In genomic region chr8:15729075-15729474, GRCm38 (mm10) we compare ENCODE assay signal across 8 mouse cellular contexts.
DNase-seq lines count a peak whose midpoint lies in the region; ATAC-seq lines count a peak whose summit lies in the region.
"Had no signal": no experiment of that assay in that cellular context is flagged by ENCODE, and none has a peak within 500 bp of the region (broad histone marks: within the 10 kb centered on the region; RNA-seq: fewer than 3 reads in every experiment).

No protein-coding gene starts in this region.

- no peak overlapping the region for H3K4me2 ChIP-seq in hindbrain, embryonic 12.5 days (replicated peaks)
- no peak overlapping the region for H3K4me2 ChIP-seq in midbrain, embryonic 14.5 days (ENCODE audit: low read length)
- H3K4me2 ChIP-seq: embryonic facial prominence, embryonic 15.5 days had no signal

- H3K4me3 ChIP-seq in embryonic facial prominence, embryonic 10.5 days: no peak overlapping the region
- H3K4me3 ChIP-seq in hindbrain, embryonic 12.5 days: no peak overlapping the region
- no peak overlapping the region for H3K4me3 ChIP-seq in midbrain, embryonic 14.5 days (replicated peaks; ENCODE audit: low read depth, low read length)
- H3K4me3 ChIP-seq: embryonic facial prominence, embryonic 15.5 days had no signal

- H3K36me3 ChIP-seq in embryonic facial prominence, embryonic 10.5 days (replicated peaks): no peaks in the 10 kb centered on the region
- H3K36me3 ChIP-seq in hindbrain, embryonic 12.5 days: no peaks in the 10 kb centered on the region
- no peaks in the 10 kb centered on the region for H3K36me3 ChIP-seq in midbrain, embryonic 14.5 days (ENCODE audit: control insufficient read depth, insufficient read depth, low read length)
- H3K36me3 ChIP-seq: embryonic facial prominence, embryonic 15.5 days had no signal

- ATAC-seq in hindbrain, embryonic 12.5 days (ENCODE audit: low FRiP score): peak; percentile 60; the same call in 1 of the 2 replicates
- ATAC-seq in midbrain, embryonic 14.5 days (ENCODE audit: low FRiP score, low TSS enrichment): peak; percentile 66; the same call in 1 of the 2 replicates

- H3K9ac ChIP-seq in hindbrain, embryonic 12.5 days: no peak overlapping the region
- H3K9ac ChIP-seq in midbrain, embryonic 14.5 days (replicated peaks; ENCODE audit: low read length): no peak overlapping the region
- H3K9ac ChIP-seq: embryonic facial prominence, embryonic 15.5 days had no signal

- 8% methylated on average over 1 of the region's 1 CpGs for whole genome bisulfite sequencing in embryonic facial prominence, embryonic 10.5 days
- 8% methylated on average over 1 of the region's 1 CpGs for WGBS in hindbrain, embryonic 12.5 days
- 0% methylated on average over 1 of the region's 1 CpGs for WGBS in midbrain, embryonic 14.5 days

- H3K27ac ChIP-seq in embryonic facial prominence, embryonic 10.5 days (replicated peaks): no peak overlapping the region
- H3K27ac ChIP-seq in hindbrain, embryonic 12.5 days: no peak overlapping the region
- H3K27ac ChIP-seq in midbrain, embryonic 14.5 days (replicated peaks; ENCODE audit: low read depth, low read length): no peak overlapping the region
- H3K27ac ChIP-seq: embryonic facial prominence, embryonic 15.5 days had no signal

- DNase-seq in ES-CJ7 (ENCODE audit: low read depth, low spot score): peak; percentile 56
- DNase-seq in adrenal gland, adult 2 months: peak; percentile 52
- peak; percentile 40 for DNase-seq in embryonic facial prominence, embryonic 10.5 days (ENCODE audit: low spot score)
- peak; percentile 65 to 71 for DNase-seq in left cerebral cortex, adult 18-20 months (ENCODE audit: low spot score in 2 of 2)
- peak; percentile 78 for DNase-seq in midbrain, embryonic 14.5 days
- no peak for DNase-seq in spleen, adult 12 weeks (ENCODE audit: low spot score)

- H3K4me1 ChIP-seq in embryonic facial prominence, embryonic 10.5 days: no peaks in the 10 kb centered on the region
- no peaks in the 10 kb centered on the region for H3K4me1 ChIP-seq in hindbrain, embryonic 12.5 days
- H3K4me1 ChIP-seq in midbrain, embryonic 14.5 days (ENCODE audit: control insufficient read depth, insufficient read depth, low read length): no peaks in the 10 kb centered on the region
- H3K4me1 ChIP-seq: embryonic facial prominence, embryonic 15.5 days had no signal

- H3K9me3 ChIP-seq in embryonic facial prominence, embryonic 10.5 days: no peaks in the 10 kb centered on the region
- no peaks in the 10 kb centered on the region for H3K9me3 ChIP-seq in hindbrain, embryonic 12.5 days (replicated peaks)
- H3K9me3 ChIP-seq in midbrain, embryonic 14.5 days (ENCODE audit: control insufficient read depth, low read length): no peaks in the 10 kb centered on the region
- H3K9me3 ChIP-seq: embryonic facial prominence, embryonic 15.5 days had no signal

- H3K27me3 ChIP-seq in embryonic facial prominence, embryonic 10.5 days (replicated peaks; ENCODE audit: low read depth, poor library complexity, severe bottlenecking): no peaks in the 10 kb centered on the region
- no peaks in the 10 kb centered on the region for H3K27me3 ChIP-seq in hindbrain, embryonic 12.5 days
- no peaks in the 10 kb centered on the region for H3K27me3 ChIP-seq in midbrain, embryonic 14.5 days (ENCODE audit: control insufficient read depth, insufficient read depth, low read length)
- H3K27me3 ChIP-seq: embryonic facial prominence, embryonic 15.5 days had no signal
